Mouse (Mus musculus): Measurements from ENCODE around the gene Tent5c.

The Tent5c gene

GRCm38 (mm10) chr3:100487046-100487445 lies 2.1 kb downstream of the Tent5c start:
- DNase-seq (ENCODE audit: low spot score in 2 of 2): no peak

GRCm38 (mm10) chr3:100485390-100486132 lies 3.6 kb downstream of the Tent5c start:
- DNase-seq (ENCODE audit: low spot score in 2 of 2): no peak

- DNase-seq (ENCODE audit: low spot score in 2 of 2): no peak
These were observed 6.0 kb downstream of the Tent5c start for GRCm38 (mm10) chr3:100482971-100483610.

GRCm38 (mm10) chr3:100482324-100482911 lies 6.7 kb downstream of the Tent5c start:
- no peak for DNase-seq (ENCODE audit: low spot score in 2 of 2)

GRCm38 (mm10) chr3:100480251-100481005 lies 8.7 kb downstream of the Tent5c start:
- no peak for DNase-seq (ENCODE audit: low spot score in 2 of 2)

- DNase-seq (ENCODE audit: low spot score in 2 of 2): no peak
These were observed 14.1 kb downstream of the Tent5c start for GRCm38 (mm10) chr3:100474950-100475472.

- DNase-seq (ENCODE audit: low spot score in 2 of 2): no peak
These were observed 14.6 kb downstream of the Tent5c start for GRCm38 (mm10) chr3:100474536-100474935.

- DNase-seq (ENCODE audit: low spot score in 2 of 2): no peak
These were observed 16.0 kb downstream of the Tent5c start for GRCm38 (mm10) chr3:100473146-100473545.

- DNase-seq (ENCODE audit: low spot score in 2 of 2): no peak
These were observed 18.2 kb downstream of the Tent5c start for GRCm38 (mm10) chr3:100470902-100471301.

- DNase-seq (ENCODE audit: low spot score in 2 of 2): no peak
These were observed 19.0 kb downstream of the Tent5c start for GRCm38 (mm10) chr3:100470101-100470500.

- no peak for DNase-seq (ENCODE audit: low spot score in 2 of 2)
These were observed 22.6 kb downstream of the Tent5c start for GRCm38 (mm10) chr3:100466551-100466950.

- DNase-seq (ENCODE audit: low spot score in 2 of 2): no peak
These were observed 24.5 kb downstream of the Tent5c start for GRCm38 (mm10) chr3:100464596-100464995.

GRCm38 (mm10) chr3:100463959-100464265 lies 25.2 kb downstream of the Tent5c start:
- DNase-seq (ENCODE audit: low spot score in 2 of 2): no peak

- no peak for DNase-seq (ENCODE audit: low spot score in 2 of 2)
These were observed 25.8 kb downstream of the Tent5c start for GRCm38 (mm10) chr3:100463160-100463958.

GRCm38 (mm10) chr3:100462235-100463083 lies 26.7 kb downstream of the Tent5c start:
- DNase-seq (ENCODE audit: low spot score in 2 of 2): no peak

GRCm38 (mm10) chr3:100460510-100460909 lies 28.6 kb downstream of the Tent5c start:
- no peak for DNase-seq (ENCODE audit: low spot score in 2 of 2)

- no peak for DNase-seq (ENCODE audit: low spot score in 2 of 2)
These were observed 45.2 kb downstream of the Tent5c start for GRCm38 (mm10) chr3:100443798-100444500.

- DNase-seq (ENCODE audit: low spot score in 2 of 2): no peak
These were observed 46.6 kb downstream of the Tent5c start for GRCm38 (mm10) chr3:100442499-100442898.

- DNase-seq (ENCODE audit: low spot score in 2 of 2): no peak
These were observed 48.4 kb downstream of the Tent5c start for GRCm38 (mm10) chr3:100440754-100441153.

- no peak for DNase-seq (ENCODE audit: low spot score in 2 of 2)
These were observed 49.1 kb downstream of the Tent5c start for GRCm38 (mm10) chr3:100440009-100440408.

All from heart, adult 9 months (tissue).